ENCODE assay signal across 10 mouse cellular contexts in the genomic region with DNA sequence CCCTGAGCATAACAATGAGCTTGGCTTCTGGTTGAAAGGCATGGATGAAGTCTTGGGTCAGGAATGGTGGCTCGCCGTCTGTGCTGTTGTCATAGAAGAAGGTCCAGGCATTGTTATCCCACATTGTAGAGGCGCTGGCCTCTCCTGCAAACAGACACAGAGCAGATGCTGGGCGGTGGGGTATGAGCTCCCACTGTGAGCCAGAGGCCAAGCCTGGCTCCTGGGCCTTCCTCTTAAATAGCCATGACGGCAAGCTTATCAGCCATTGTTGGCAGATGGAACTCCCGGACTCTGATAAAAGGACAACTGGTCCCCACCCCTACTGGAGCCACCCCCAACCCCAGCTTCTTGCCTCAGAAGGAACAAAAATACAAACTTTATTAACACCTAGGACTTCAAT. TPM values are rescaled to one million over a fixed set of nuclear protein-coding genes. Genes with fewer than 3 reads are reported as not detected.
A peak's percentile ranks its signal among the peaks of the same experiment; 100 is the strongest.
DNase-seq lines count a peak whose midpoint lies in the region; ATAC-seq and TF ChIP-seq lines count a peak whose summit lies in the region.
"Had no signal": no experiment of that assay in that cellular context is flagged by ENCODE, and none has a peak within 500 bp of the region (broad histone marks: within the 10 kb centered on the region; RNA-seq: fewer than 3 reads in every experiment).

No protein-coding gene starts in this region.

- peak overlapping the region; percentile 31 for H3K27ac ChIP-seq in lung, embryonic 14.5 days (ENCODE audit: low read depth)
- H3K27ac ChIP-seq in forebrain, embryonic 15.5 days (replicated peaks) = 0 out of 2 replicates have a peak overlapping the region, but pooled peaks have one; percentile 42
- H3K27ac ChIP-seq in stomach, embryonic 16.5 days (ENCODE audit: low read length) = peak overlapping the region; percentile 34; the same call in 1 of the 2 replicates

- no peak for TF ChIP-seq CTCF in lung, embryonic 14.5 days (IDR thresholded peaks at IDR 0.05; ENCODE audit: low read depth)

- H3K27me3 ChIP-seq in lung, embryonic 14.5 days (ENCODE audit: insufficient read depth, low read length) = no peaks in the 10 kb centered on the region
- no peaks in the 10 kb centered on the region for H3K27me3 ChIP-seq in forebrain, embryonic 15.5 days
- H3K27me3 ChIP-seq in stomach, embryonic 16.5 days (ENCODE audit: control insufficient read depth, insufficient read depth, low read length) = no peaks in the 10 kb centered on the region

- no peak; the same call in 1 of the 2 replicates for ATAC-seq in lung, embryonic 14.5 days (ENCODE audit: insufficient read depth)
- ATAC-seq in forebrain, embryonic 15.5 days (replicated peaks) = no peak
- no peak for ATAC-seq in stomach, embryonic 16.5 days (ENCODE audit: insufficient read depth, low FRiP score)

- H3K9me3 ChIP-seq in lung, embryonic 14.5 days (ENCODE audit: low read depth, low read length) = no peaks in the 10 kb centered on the region
- no peaks in the 10 kb centered on the region for H3K9me3 ChIP-seq in forebrain, embryonic 15.5 days
- H3K9me3 ChIP-seq in stomach, embryonic 16.5 days (replicated peaks; ENCODE audit: control insufficient read depth, low read length) = no peaks in the 10 kb centered on the region

- no peak overlapping the region for H3K4me3 ChIP-seq in lung, embryonic 14.5 days (ENCODE audit: low read depth, low read length)
- no peak overlapping the region for H3K4me3 ChIP-seq in forebrain, embryonic 15.5 days
- no peak overlapping the region for H3K4me3 ChIP-seq in stomach, embryonic 16.5 days (replicated peaks; ENCODE audit: low read length)

- WGBS in lung, embryonic 14.5 days = 48% methylated on average over 6 of the region's 6 CpGs
- 28% methylated on average over 6 of the region's 6 CpGs for WGBS in forebrain, embryonic 15.5 days
- WGBS in stomach, embryonic 16.5 days = 51% methylated on average over 6 of the region's 6 CpGs

- H3K4me2 ChIP-seq in lung, embryonic 14.5 days = no peak overlapping the region
- H3K4me2 ChIP-seq in forebrain, embryonic 15.5 days (replicated peaks) = no peak overlapping the region
- H3K4me2 ChIP-seq in stomach, embryonic 16.5 days (ENCODE audit: low read depth, low read length) = no peak overlapping the region

- peaks cover 26% of the 10 kb centered on the region for H3K4me1 ChIP-seq in lung, embryonic 14.5 days (ENCODE audit: insufficient read depth)
- H3K4me1 ChIP-seq in forebrain, embryonic 15.5 days = peaks cover 18% of the 10 kb centered on the region
- peaks cover 26% of the 10 kb centered on the region for H3K4me1 ChIP-seq in stomach, embryonic 16.5 days (ENCODE audit: control insufficient read depth, insufficient read depth, low read length)

- DNase-seq in lung, embryonic 14.5 days = peak; percentile 46
- DNase-seq in lung, postnatal 14 days = no peak
- peak; percentile 30 for DNase-seq in lung, postnatal 10 days
- no peak for DNase-seq in frontal cortex, adult 2 months (ENCODE audit: extremely low spot score in 1 of 2, low spot score in 1 of 2)
- no peak for DNase-seq in right cerebral cortex, adult 2 months (ENCODE audit: low spot score in 2 of 2)
- DNase-seq in cerebellum, adult 9-10 months = no peak
- DNase-seq: gastrocnemius, postnatal 14 days; thymus, adult 2 months had no signal

- peaks cover 10% of the 10 kb centered on the region; the same call in 1 of the 2 replicates for H3K36me3 ChIP-seq in lung, embryonic 14.5 days (ENCODE audit: insufficient read depth)
- H3K36me3 ChIP-seq in forebrain, embryonic 15.5 days = no peaks in the 10 kb centered on the region
- H3K36me3 ChIP-seq in stomach, embryonic 16.5 days (ENCODE audit: control insufficient read depth, insufficient read depth, low read length) = 0 out of 2 replicates have a peak, but pooled peaks cover 9% of the 10 kb centered on the region

- H3K9ac ChIP-seq in lung, embryonic 14.5 days = no peak overlapping the region
- H3K9ac ChIP-seq in forebrain, embryonic 15.5 days (replicated peaks) = no peak overlapping the region
- no peak overlapping the region for H3K9ac ChIP-seq in stomach, embryonic 16.5 days (ENCODE audit: low read length)

RNA-seq across cellular contexts. Expression of a gene that starts 54.3 kb away (rescaled TPM):
- polyA plus RNA-seq in lung, embryonic 14.5 days (2014; fragmentation: Nextera tagmentation; extraction: Ambion mirVana) = 17.1 and 18.3 TPM in 2 replicates
- polyA plus RNA-seq in forebrain, embryonic 15.5 days (2015; fragmentation: Nextera tagmentation; extraction: Ambion mirVana) = 20.1 and 22.0 TPM in 2 replicates
- polyA plus RNA-seq in stomach, embryonic 16.5 days (2015; fragmentation: Nextera tagmentation; extraction: Ambion mirVana) = 24.6 and 25.5 TPM in 2 replicates
- polyA plus RNA-seq in frontal cortex, adult 2 months (2012; rRNA removed) = 18.2 and 19.2 TPM in 2 replicates

Comparison
In these comparisons a context has a peak if more than half of its experiments do, and no peak if none do; other contexts are left out.
1. DNase-seq: peak in lung, embryonic 14.5 days (single experiment) and lung, postnatal 10 days (single experiment); none in lung, postnatal 14 days (single experiment), frontal cortex, adult 2 months (0 of 2), right cerebral cortex, adult 2 months (0 of 2) and cerebellum, adult 9-10 months (single experiment).
2. Peak in every context shown above with its lines, with median percentiles within 50 percentile points of each other: H3K27ac ChIP-seq.